Mouse (Mus musculus): Measurements from ENCODE around the gene Wipf2. TPM values are rescaled to one million over a fixed set of nuclear protein-coding genes. Genes with fewer than 3 reads are reported as not detected.
A peak's percentile ranks its signal among the peaks of the same experiment; 100 is the strongest.
"Not testable (repeated sequence)": the region's sequence is repeated elsewhere in the genome, so short reads cannot be mapped to it uniquely, and the experiment has no call there.

Wipf2 gene
- polyA plus RNA-seq, 1 experiment from 2014 or later = 3.0 TPM

DNA sequence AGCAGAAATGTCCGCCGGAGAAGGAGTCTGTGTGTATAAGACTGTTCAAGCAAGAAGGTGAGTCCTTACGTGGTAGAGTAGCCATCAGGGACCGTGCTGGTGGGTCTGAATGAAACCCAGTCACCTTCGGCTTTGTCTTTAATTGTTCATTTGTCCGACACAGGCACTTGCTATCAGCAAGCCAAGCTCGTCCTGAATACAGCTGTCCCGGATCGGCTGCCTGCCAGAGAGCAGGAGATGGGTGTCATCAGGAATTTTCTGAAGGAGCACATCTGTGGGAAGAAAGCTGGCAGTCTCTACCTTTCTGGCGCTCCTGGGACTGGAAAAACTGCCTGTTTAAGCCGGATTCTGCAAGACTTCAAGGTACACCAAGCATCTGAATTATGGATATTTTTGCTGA, 47.0 kb downstream of the Wipf2 start:
- H3K36me3 ChIP-seq = peaks cover 55% of the 10 kb centered on the region
- WGBS = 74% methylated on average over 11 of the region's 11 CpGs
- H3K27me3 ChIP-seq (replicated peaks) = no peaks in the 10 kb centered on the region
- no peak overlapping the region for H3K27ac ChIP-seq (ENCODE audit: poor library complexity, severe bottlenecking)
- no peak for ATAC-seq (ENCODE audit: insufficient number of reproducible peaks, low FRiP score)
- no peaks in the 10 kb centered on the region for H3K9me3 ChIP-seq (replicated peaks)
- peaks cover 33% of the 10 kb centered on the region for H3K4me1 ChIP-seq (replicated peaks)
- H3K9ac ChIP-seq = no peak overlapping the region
- H3K4me2 ChIP-seq = peak overlapping the region; percentile 99
- H3K4me3 ChIP-seq = no peak overlapping the region

DNA sequence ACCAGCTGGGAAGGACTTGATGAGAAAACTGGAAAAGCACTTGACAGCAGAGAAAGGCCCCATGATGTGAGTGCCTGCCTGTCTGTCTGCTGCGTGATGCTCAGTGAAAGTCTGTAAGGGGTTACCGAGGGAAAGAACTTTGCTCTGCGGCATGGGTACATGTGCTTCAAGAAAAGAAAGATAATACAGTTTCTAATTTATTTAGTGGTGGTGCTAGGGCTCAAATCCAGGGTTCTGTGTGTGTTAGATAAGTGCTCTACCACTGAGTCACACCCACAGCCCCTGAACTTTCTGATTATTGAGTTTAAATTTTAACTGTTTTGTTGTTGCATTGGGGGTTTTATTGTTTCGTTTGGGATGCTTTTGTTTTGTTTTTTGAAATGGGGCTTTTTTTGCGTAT, 48.1 kb downstream of the Wipf2 start:
- ATAC-seq (ENCODE audit: insufficient number of reproducible peaks, low FRiP score) = no peak
- H3K4me3 ChIP-seq = no peak overlapping the region
- no peak overlapping the region for H3K27ac ChIP-seq (ENCODE audit: poor library complexity, severe bottlenecking)
- H3K9ac ChIP-seq = no peak overlapping the region
- H3K4me1 ChIP-seq (replicated peaks) = peaks cover 26% of the 10 kb centered on the region
- 80% methylated on average over 5 of the region's 5 CpGs for WGBS
- no peak overlapping the region for H3K4me2 ChIP-seq
- no peaks in the 10 kb centered on the region for H3K9me3 ChIP-seq (replicated peaks)
- no peaks in the 10 kb centered on the region for H3K27me3 ChIP-seq (replicated peaks)
- peaks cover 59% of the 10 kb centered on the region for H3K36me3 ChIP-seq

DNA sequence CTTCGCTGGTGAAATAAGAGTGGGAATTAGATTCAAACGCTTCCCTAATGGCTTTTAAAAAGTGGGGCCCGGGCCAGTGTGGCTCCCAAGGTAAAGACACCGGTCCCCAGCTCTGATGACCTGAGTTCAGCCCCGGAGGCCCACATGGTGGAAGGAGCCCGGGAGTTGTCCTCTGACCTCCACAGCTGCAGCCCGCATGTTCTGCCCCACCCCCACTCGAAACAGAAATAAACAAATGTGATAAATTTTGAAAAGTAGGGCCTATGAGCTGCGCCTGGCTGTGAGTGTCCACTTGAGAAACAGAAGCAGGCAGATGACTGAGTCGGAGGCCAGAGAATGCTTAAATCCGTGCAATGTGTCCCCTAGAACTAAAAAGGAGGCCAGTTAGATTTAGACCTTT, 50.8 kb downstream of the Wipf2 start:
- Histone ChIP-seq H3K36me3 (peaks cover 80% of the 10 kb centered on the region), H3K27ac (ENCODE audit: poor library complexity, severe bottlenecking) (no peak overlapping the region), H3K9me3 (replicated peaks) (no peaks in the 10 kb centered on the region), H3K4me2 (no peak overlapping the region), H3K9ac (no peak overlapping the region), H3K4me3 (no peak overlapping the region), H3K4me1 (replicated peaks) (peaks cover 29% of the 10 kb centered on the region), H3K27me3 (replicated peaks) (no peaks in the 10 kb centered on the region)
- ATAC-seq (ENCODE audit: insufficient number of reproducible peaks, low FRiP score) = no peak
- WGBS = 81% methylated on average over 11 of the region's 11 CpGs

DNA sequence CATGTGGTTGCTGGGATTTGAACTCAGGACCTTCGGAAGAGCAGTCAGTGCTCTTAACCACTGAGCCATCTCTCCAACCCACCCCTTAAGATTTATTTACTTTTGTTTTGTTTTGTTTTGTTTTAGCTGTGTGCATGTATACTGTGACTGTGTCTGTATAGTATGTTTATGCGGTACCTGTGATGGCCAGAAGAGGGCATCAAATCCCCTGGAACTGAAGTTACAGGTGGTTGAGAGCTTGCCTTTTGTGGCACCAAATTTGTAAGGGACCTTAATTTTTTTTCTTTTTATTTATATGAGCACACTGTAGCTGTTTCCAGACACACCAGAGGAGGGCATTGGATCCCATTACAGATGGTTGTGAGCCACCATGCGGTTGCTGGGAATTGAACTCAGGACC, 52.9 kb downstream of the Wipf2 start:
- H3K4me2 ChIP-seq; H3K9me3 ChIP-seq (replicated peaks); H3K9ac ChIP-seq; H3K27ac ChIP-seq (ENCODE audit: poor library complexity, severe bottlenecking); H3K27me3 ChIP-seq (replicated peaks); ATAC-seq (ENCODE audit: insufficient number of reproducible peaks, low FRiP score); H3K4me3 ChIP-seq: not testable (repeated sequence)
- WGBS = 96% methylated on average over 3 of the region's 3 CpGs
- Histone ChIP-seq H3K36me3 (peaks cover 89% of the 10 kb centered on the region), H3K4me1 (replicated peaks) (peaks cover 16% of the 10 kb centered on the region)

DNA sequence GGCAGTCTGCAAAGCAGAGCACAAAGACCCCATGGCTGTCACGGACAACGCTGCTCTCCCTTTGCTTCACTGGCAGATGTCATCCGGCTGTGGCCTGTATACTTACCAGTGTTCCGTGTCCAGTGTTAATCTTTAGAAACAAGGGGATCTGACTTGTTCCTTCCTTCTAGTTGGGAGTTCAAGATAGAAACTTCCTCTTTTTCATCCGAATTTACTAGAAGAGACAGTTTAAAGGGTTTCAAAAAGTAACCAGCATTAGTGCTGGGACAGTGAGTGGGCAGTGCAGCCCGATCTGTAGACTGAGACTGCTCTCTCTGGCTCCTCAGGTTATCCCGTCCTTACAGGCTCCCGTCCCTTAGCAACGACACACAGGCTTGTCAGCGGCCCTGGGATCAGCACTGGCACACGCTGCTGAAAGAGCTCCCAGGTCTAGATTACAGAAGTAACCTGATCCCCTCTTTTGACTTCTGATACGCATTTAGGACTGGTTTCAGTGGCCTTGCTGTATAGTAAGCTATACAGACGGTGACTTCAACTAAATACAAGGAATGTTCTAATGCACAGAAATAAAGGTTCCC, 54.1 kb downstream of the Wipf2 start:
- H3K4me2 ChIP-seq = no peak overlapping the region
- peak; percentile 30; the same call in 1 of the 2 replicates for ATAC-seq (ENCODE audit: insufficient number of reproducible peaks, low FRiP score)
- 42% methylated on average over 13 of the region's 13 CpGs for WGBS

DNA sequence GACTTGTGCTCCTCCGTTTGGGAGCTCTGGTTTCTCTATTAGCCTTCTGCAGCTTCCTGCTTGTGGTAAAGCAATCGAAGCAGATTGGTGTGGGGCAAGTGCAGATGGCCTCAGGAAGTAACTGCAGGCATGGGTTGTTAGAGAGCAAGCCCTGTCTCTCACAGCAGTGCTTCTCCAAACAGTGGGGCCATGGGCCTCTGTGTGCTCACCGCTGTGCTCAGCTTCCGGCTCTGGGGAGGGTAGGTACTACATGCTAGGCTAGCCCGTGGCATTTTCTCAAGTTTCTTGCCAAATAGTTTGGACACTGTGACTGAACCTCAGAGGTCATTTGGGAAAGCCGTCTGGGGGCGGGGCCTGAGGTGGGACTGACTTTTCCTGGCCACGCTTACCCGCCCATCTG, 54.8 kb downstream of the Wipf2 start:
- no peak overlapping the region for H3K4me3 ChIP-seq
- no peaks in the 10 kb centered on the region for H3K27me3 ChIP-seq (replicated peaks)
- no peaks in the 10 kb centered on the region for H3K9me3 ChIP-seq (replicated peaks)
- no peak for ATAC-seq (ENCODE audit: insufficient number of reproducible peaks, low FRiP score)
- peaks cover 25% of the 10 kb centered on the region for H3K4me1 ChIP-seq (replicated peaks)
- H3K4me2 ChIP-seq = no peak overlapping the region
- WGBS = 70% methylated on average over 9 of the region's 9 CpGs
- H3K36me3 ChIP-seq = peaks cover 77% of the 10 kb centered on the region
- H3K9ac ChIP-seq = no peak overlapping the region
- no peak overlapping the region for H3K27ac ChIP-seq (ENCODE audit: poor library complexity, severe bottlenecking)

More for the DNA sequence above, 54.1 kb downstream of the Wipf2 start:
- no peaks in the 10 kb centered on the region for H3K27me3 ChIP-seq (replicated peaks)
- H3K9ac ChIP-seq = 0 out of 2 replicates have a peak overlapping the region, but pooled peaks have one; percentile 34
- H3K4me1 ChIP-seq (replicated peaks) = peaks cover 18% of the 10 kb centered on the region
- H3K36me3 ChIP-seq = peaks cover 81% of the 10 kb centered on the region
- no peaks in the 10 kb centered on the region for H3K9me3 ChIP-seq (replicated peaks)
- H3K27ac ChIP-seq (ENCODE audit: poor library complexity, severe bottlenecking) = peak overlapping the region; percentile 14
- no peak overlapping the region for H3K4me3 ChIP-seq

DNA sequence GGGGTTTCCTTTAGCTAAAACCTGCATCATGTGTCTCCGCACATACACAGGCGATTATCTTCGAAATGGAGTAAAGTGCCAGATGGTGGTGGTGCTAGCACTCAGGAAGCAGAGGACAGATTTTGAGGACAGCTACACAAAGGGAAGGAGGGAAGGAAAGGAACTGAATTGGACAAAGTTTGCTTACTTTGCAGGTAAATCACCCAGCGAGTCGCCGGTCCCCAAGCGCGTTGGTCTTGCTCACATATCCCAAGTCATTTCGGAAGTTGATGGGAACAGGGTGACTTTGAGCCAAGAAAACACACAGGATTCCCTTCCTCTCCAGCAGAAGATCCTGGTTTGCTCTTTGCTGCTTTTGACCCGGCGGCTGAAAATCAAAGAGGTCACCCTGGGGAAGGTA, 55.6 kb downstream of the Wipf2 start:
- H3K4me3 ChIP-seq = no peak overlapping the region
- no peak overlapping the region for H3K27ac ChIP-seq (ENCODE audit: poor library complexity, severe bottlenecking)
- H3K4me1 ChIP-seq (replicated peaks) = peaks cover 27% of the 10 kb centered on the region
- ATAC-seq (ENCODE audit: insufficient number of reproducible peaks, low FRiP score) = no peak
- H3K4me2 ChIP-seq = no peak overlapping the region
- no peak overlapping the region for H3K9ac ChIP-seq
- 94% methylated on average over 11 of the region's 11 CpGs for WGBS
- H3K27me3 ChIP-seq (replicated peaks) = no peaks in the 10 kb centered on the region
- H3K36me3 ChIP-seq = peaks cover 71% of the 10 kb centered on the region
- H3K9me3 ChIP-seq (replicated peaks) = no peaks in the 10 kb centered on the region

DNA sequence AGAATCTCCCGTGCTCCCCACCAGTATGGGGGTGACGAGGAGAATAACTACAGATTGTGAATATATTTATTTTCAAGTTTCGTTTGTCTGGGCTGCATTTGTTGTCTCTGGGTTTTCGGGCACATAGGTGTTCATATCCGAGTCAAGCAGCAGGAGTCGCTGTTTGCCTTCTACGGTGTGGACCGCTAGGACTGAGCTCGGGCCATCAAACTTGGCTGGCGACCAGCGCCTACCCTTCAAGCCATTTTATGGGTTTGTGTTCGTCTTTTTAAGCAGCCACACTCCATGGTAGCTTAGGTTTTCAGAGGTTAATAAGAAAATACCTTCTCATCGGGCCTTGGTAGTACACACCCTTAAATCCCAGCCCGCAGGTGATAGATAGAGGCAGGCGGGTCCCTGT, 58.4 kb downstream of the Wipf2 start:
- peaks cover 44% of the 10 kb centered on the region for H3K36me3 ChIP-seq
- H3K27ac ChIP-seq (ENCODE audit: poor library complexity, severe bottlenecking); ATAC-seq (ENCODE audit: insufficient number of reproducible peaks, low FRiP score); H3K9me3 ChIP-seq (replicated peaks); H3K9ac ChIP-seq; H3K4me3 ChIP-seq; H3K27me3 ChIP-seq (replicated peaks); H3K4me2 ChIP-seq: not testable (repeated sequence)
- H3K4me1 ChIP-seq (replicated peaks) = peaks cover 55% of the 10 kb centered on the region
- WGBS = 55% methylated on average over 15 of the region's 15 CpGs

DNA sequence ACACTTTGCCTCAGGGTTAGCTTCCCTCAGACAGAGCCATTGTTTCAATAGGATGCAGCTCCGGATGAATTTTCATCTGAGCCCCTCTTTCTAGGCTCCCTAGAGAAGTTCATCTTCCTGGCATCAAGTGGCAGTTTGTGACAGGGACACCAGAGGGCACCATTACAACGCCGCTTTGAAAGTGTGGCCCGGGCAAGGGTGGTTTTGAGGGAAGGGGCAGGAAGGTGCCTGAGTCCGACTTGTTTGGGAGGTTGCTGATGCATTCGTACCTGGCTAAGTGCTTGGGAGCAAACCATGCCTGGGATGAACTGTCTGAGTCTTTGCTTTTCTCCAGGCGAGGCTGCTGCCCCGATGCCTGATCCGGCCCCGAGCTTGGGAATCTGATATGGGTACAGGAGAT, 58.9 kb downstream of the Wipf2 start:
- Histone ChIP-seq H3K4me1 (replicated peaks) (peaks cover 55% of the 10 kb centered on the region), H3K36me3 (peaks cover 39% of the 10 kb centered on the region)
- H3K4me3 ChIP-seq; H3K27me3 ChIP-seq (replicated peaks); H3K27ac ChIP-seq (ENCODE audit: poor library complexity, severe bottlenecking); H3K9ac ChIP-seq; ATAC-seq (ENCODE audit: insufficient number of reproducible peaks, low FRiP score); H3K4me2 ChIP-seq; H3K9me3 ChIP-seq (replicated peaks): not testable (repeated sequence)
- 61% methylated on average over 10 of the region's 10 CpGs for WGBS

DNA sequence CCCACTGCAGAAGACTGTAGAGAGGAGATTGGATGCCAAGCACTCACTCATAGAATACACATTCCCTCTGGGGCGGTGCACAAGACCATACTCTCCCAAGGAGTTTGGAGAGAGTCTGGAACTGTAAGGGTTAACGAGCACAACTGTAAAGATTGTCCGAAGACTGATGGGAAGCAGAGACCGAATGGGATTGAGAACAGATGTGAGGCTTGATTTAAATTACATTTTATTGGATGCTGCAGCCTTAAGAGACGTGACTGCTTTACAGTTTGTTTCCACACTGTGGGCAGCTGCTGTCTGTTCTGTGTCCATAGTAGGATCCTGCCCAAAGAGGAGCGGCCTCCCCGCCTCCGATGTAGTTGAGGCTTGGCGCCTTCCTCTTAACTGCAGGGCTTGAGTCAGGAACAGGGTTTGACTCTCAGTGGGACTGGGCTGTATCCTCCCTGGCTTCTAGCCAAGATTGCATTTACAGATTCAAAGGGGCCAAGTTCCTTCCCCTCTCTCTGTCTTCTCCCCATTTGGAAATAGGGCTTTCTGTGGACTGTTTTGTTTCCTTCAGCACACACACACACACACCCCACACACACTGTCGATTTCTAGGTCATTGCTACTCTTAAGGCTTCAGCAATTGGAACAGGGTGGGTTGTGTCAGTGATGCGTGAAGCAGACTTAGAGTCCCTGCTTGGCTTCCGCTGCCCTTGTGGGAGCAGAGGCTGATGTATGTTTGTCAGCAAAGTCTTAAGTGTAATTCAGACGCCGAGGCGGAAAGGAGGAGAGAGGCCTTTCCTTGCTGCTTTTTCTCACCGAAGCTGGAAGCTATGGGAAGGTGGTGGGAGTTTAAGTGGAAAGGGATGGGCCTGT, 59.6 kb downstream of the Wipf2 start:
- H3K4me3 ChIP-seq; H3K4me2 ChIP-seq; H3K27me3 ChIP-seq (replicated peaks); H3K9ac ChIP-seq; H3K27ac ChIP-seq (ENCODE audit: poor library complexity, severe bottlenecking); ATAC-seq (ENCODE audit: insufficient number of reproducible peaks, low FRiP score); H3K9me3 ChIP-seq (replicated peaks): not testable (repeated sequence)
- WGBS = 61% methylated on average over 16 of the region's 16 CpGs
- Histone ChIP-seq H3K36me3 (peaks cover 36% of the 10 kb centered on the region), H3K4me1 (replicated peaks) (peaks cover 53% of the 10 kb centered on the region)

DNA sequence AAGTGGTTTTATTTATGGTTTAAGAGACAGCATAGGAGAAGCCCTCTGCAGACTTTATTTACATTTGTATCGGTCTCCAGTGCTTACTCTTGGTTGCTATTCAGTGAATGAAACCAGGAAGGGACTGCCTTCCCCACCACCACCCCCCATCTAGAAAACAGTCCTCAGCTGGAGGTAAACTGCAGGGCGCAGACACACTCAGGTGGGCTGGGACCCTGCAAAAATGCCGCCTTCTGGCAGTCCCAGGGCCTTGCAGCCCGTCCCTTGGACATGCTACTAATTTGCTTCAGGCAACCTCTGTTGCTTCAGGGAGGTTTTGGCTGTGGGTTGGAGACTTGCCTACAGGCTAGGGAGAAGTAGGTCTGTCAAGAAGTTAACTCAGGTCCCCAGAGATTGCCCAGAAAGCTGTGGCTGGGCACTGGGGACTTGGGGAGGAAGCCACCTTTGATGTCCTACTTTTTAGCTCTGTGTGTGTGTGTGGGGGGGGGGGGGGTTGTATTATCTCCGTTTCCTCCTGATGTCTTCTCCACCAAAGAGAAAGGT, 61.3 kb downstream of the Wipf2 start:
- Histone ChIP-seq H3K27ac (ENCODE audit: poor library complexity, severe bottlenecking) (peak overlapping the region; percentile 35), H3K9me3 (replicated peaks) (no peaks in the 10 kb centered on the region), H3K27me3 (replicated peaks) (no peaks in the 10 kb centered on the region), H3K9ac (peak overlapping the region; percentile 53), H3K4me2 (0 out of 2 replicates have a peak overlapping the region, but pooled peaks have one; percentile 42), H3K4me1 (replicated peaks) (peaks cover 65% of the 10 kb centered on the region), H3K36me3 (peaks cover 20% of the 10 kb centered on the region), H3K4me3 (no peak overlapping the region)
- WGBS = 61% methylated on average over 5 of the region's 5 CpGs
- no peak for ATAC-seq (ENCODE audit: insufficient number of reproducible peaks, low FRiP score)
